Mouse (Mus musculus) heart, postnatal 0 days (tissue): ENCODE measurements at regions not wholly inside any gene's neighbourhood (a gene's known extent, or its start where the extent isn't known, plus 50 kb on each side); places are given as distances from the start of the nearest gene placed in this dataset.

ENCODE experiments used
- ATAC-seq: fragments of 200-750 bp; cut with Nextera tagmentation; 2 replicates; pipeline ENCODE4 v1.8.0; 2017; ENCODE audit warnings: low read depth, moderate number of reproducible peaks, moderate library complexity; ENCODE audit not compliant: insufficient read depth
- DNase-seq: peaks from one replicate; pipeline ENCODE4 v3.0.0-alpha.2; 2016; ENCODE audit warnings: low spot score
- H3K27ac ChIP-seq: fragments of 300-500 bp; sonication (generic); 2 replicates; pipeline ENCODE4 v1.5.1; 2014; ENCODE audit warnings: low read depth, mild to moderate bottlenecking
- H3K27me3 ChIP-seq: fragments of 300-500 bp; sonication (generic); 2 replicates; pipeline ENCODE4 v1.6.1; 2014; ENCODE audit warnings: low read length, mixed read lengths; ENCODE audit not compliant: control insufficient read depth, insufficient read depth
- H3K36me3 ChIP-seq: fragments of 300-500 bp; sonication (generic); replicated peaks from 2 replicates; pipeline ENCODE4 v1.6.1; 2014; ENCODE audit warnings: low read length, mixed read lengths; ENCODE audit not compliant: control insufficient read depth, insufficient read depth
- H3K4me1 ChIP-seq: fragments of 300-500 bp; sonication (generic); 2 replicates; pipeline ENCODE4 v1.6.1; 2014; ENCODE audit warnings: antibody characterized with exemption; ENCODE audit not compliant: control insufficient read depth, insufficient read depth
- H3K4me2 ChIP-seq: fragments of 300-500 bp; sonication (generic); 2 replicates; pipeline ENCODE4 v1.6.1; 2014; ENCODE audit warnings: low read depth, mild to moderate bottlenecking, low read length, moderate library complexity
- H3K4me3 ChIP-seq: fragments of 300-500 bp; sonication (generic); 2 replicates; pipeline ENCODE4 v1.5.1; 2014; ENCODE audit warnings: low read depth, low read length
- H3K9ac ChIP-seq: fragments of 300-500 bp; sonication (generic); replicated peaks from 2 replicates; pipeline ENCODE4 v1.6.1; 2014; ENCODE audit warnings: low read depth, low read length, mixed read lengths
- H3K9me3 ChIP-seq: fragments of 300-500 bp; sonication (generic); replicated peaks from 2 replicates; pipeline ENCODE4 v1.6.1; 2016; ENCODE audit warnings: low read length; ENCODE audit not compliant: control insufficient read depth
- CTCF ChIP-seq: IDR thresholded peaks from 2 replicates; pipeline ENCODE4 v1.5.1; 2016; ENCODE audit warnings: antibody characterized with exemption, control low read depth, low read depth
- EP300 ChIP-seq: IDR thresholded peaks from 2 replicates; pipeline ENCODE4 v1.6.1; 2016; ENCODE audit warnings: antibody characterized with exemption, low read depth
- whole genome bisulfite sequencing: fragments of 180-500 bp; shearing (Covaris S2); extraction: QIAGEN DNeasy Blood & Tissue Kit; methylation state at CpG from one replicate; pipeline ENCODE4 v1.1.7; 2014; 5-methylcytosine and 5-hydroxymethylcytosine counted together

GRCm38 (mm10) chr9:46702901-46703636 is 295.5 kb upstream of the Gm4791 start:
- Histone ChIP-seq H3K36me3 (no peaks in the 10 kb centered on the region), H3K9me3 (no peaks in the 10 kb centered on the region), H3K4me3 (no peak overlapping the region), H3K27ac (no peak overlapping the region), H3K9ac (no peak overlapping the region), H3K4me2 (no peak overlapping the region), H3K4me1 (no peaks in the 10 kb centered on the region), H3K27me3 (no peaks in the 10 kb centered on the region)
- TF ChIP-seq EP300 (no peak), CTCF (no peak)
- DNase-seq, result no peak
- no peak for ATAC-seq
- WGBS, result 60% methylated on average over 13 of the region's 13 CpGs

GRCm38 (mm10) chr9:46702053-46702900 is 296.3 kb upstream of the Gm4791 start:
- Histone ChIP-seq H3K9me3 (no peaks in the 10 kb centered on the region), H3K27me3 (no peaks in the 10 kb centered on the region), H3K4me3 (no peak overlapping the region), H3K4me2 (no peak overlapping the region), H3K27ac (no peak overlapping the region), H3K9ac (no peak overlapping the region), H3K4me1 (no peaks in the 10 kb centered on the region), H3K36me3 (no peaks in the 10 kb centered on the region)
- 40% methylated on average over 16 of the region's 16 CpGs for WGBS
- no peak for ATAC-seq
- DNase-seq, result no peak
- TF ChIP-seq CTCF (no peak), EP300 (no peak)

- DNase-seq, result no peak
- no peaks in the 10 kb centered on the region for H3K36me3 ChIP-seq
- no peaks in the 10 kb centered on the region for H3K27me3 ChIP-seq
- WGBS, result 45% methylated on average over 2 of the region's 2 CpGs
- H3K9ac ChIP-seq, result no peak overlapping the region
- TF ChIP-seq CTCF, result no peak
- no peak for TF ChIP-seq EP300
- H3K27ac ChIP-seq, result no peak overlapping the region
- no peak for ATAC-seq
- no peak overlapping the region for H3K4me3 ChIP-seq
- no peak overlapping the region for H3K4me2 ChIP-seq
- no peaks in the 10 kb centered on the region for H3K4me1 ChIP-seq
- no peaks in the 10 kb centered on the region for H3K9me3 ChIP-seq
Measured at GRCm38 (mm10) chr9:46696171-46696570, 302.4 kb upstream of the Gm4791 start.

GRCm38 (mm10) chr9:46689331-46689730 is 309.2 kb upstream of the Gm4791 start:
- TF ChIP-seq EP300 (no peak), CTCF (no peak)
- no peaks in the 10 kb centered on the region for H3K27me3 ChIP-seq
- no peaks in the 10 kb centered on the region for H3K4me1 ChIP-seq
- H3K9ac ChIP-seq, result no peak overlapping the region
- no peaks in the 10 kb centered on the region for H3K9me3 ChIP-seq
- DNase-seq, result no peak
- 67% methylated on average over 5 of the region's 5 CpGs for WGBS
- ATAC-seq, result no peak
- H3K4me2 ChIP-seq, result no peak overlapping the region
- no peak overlapping the region for H3K4me3 ChIP-seq
- H3K27ac ChIP-seq, result no peak overlapping the region
- no peaks in the 10 kb centered on the region for H3K36me3 ChIP-seq

GRCm38 (mm10) chr9:46684113-46684850 is 314.3 kb upstream of the Gm4791 start:
- Histone ChIP-seq H3K27ac (no peak overlapping the region), H3K9ac (no peak overlapping the region), H3K4me3 (no peak overlapping the region), H3K4me2 (no peak overlapping the region), H3K9me3 (no peaks in the 10 kb centered on the region), H3K36me3 (no peaks in the 10 kb centered on the region), H3K27me3 (no peaks in the 10 kb centered on the region), H3K4me1 (no peaks in the 10 kb centered on the region)
- DNase-seq (no peak), ATAC-seq (no peak)
- WGBS, result 79% methylated on average over 15 of the region's 15 CpGs
- no peak for TF ChIP-seq CTCF
- no peak for TF ChIP-seq EP300
